Mouse (Mus musculus): ENCODE measurements around the gene Olfr316. TPM values are rescaled to one million over a fixed set of nuclear protein-coding genes. Genes with fewer than 3 reads are reported as not detected.

Olfr316 gene
- polyA plus RNA-seq, 1 experiment: not detected

- Histone ChIP-seq H3K27me3 (ENCODE audit: control insufficient read depth, insufficient read depth, low read length) (no peaks in the 10 kb centered on the region), H3K27ac (ENCODE audit: insufficient read depth, low read length) (no peak overlapping the region), H3K4me3 (replicated peaks; ENCODE audit: insufficient read depth, low read depth, low read length) (no peak overlapping the region), H3K4me1 (ENCODE audit: control insufficient read depth, insufficient read depth, low read length) (no peaks in the 10 kb centered on the region)
- TF ChIP-seq POLR2A (IDR thresholded peaks at IDR 0.05; ENCODE audit: borderline replicate concordance, insufficient read depth, low read length) (no peak), CTCF (IDR thresholded peaks at IDR 0.05; ENCODE audit: borderline replicate concordance, insufficient read depth, low read depth, low read length) (no peak)
- 95% methylated on average over 2 of the region's 2 CpGs for WGBS
- DNase-seq: no peak
These were observed 43.3 kb downstream of the Olfr316 start for GRCm38 (mm10) chr11:58795856-58796255.

GRCm38 (mm10) chr11:58796850-58797249 lies 44.3 kb downstream of the Olfr316 start:
- Histone ChIP-seq H3K4me3 (replicated peaks; ENCODE audit: insufficient read depth, low read depth, low read length) (no peak overlapping the region), H3K27ac (ENCODE audit: insufficient read depth, low read length) (no peak overlapping the region), H3K27me3 (ENCODE audit: control insufficient read depth, insufficient read depth, low read length) (no peaks in the 10 kb centered on the region), H3K4me1 (ENCODE audit: control insufficient read depth, insufficient read depth, low read length) (no peaks in the 10 kb centered on the region)
- DNase-seq: no peak
- 28% methylated on average over 7 of the region's 7 CpGs for WGBS
- TF ChIP-seq POLR2A (IDR thresholded peaks at IDR 0.05; ENCODE audit: borderline replicate concordance, insufficient read depth, low read length) (no peak), CTCF (IDR thresholded peaks at IDR 0.05; ENCODE audit: borderline replicate concordance, insufficient read depth, low read depth, low read length) (no peak)

GRCm38 (mm10) chr11:58799747-58800146 lies 47.2 kb downstream of the Olfr316 start:
- TF ChIP-seq CTCF (IDR thresholded peaks at IDR 0.05; ENCODE audit: borderline replicate concordance, insufficient read depth, low read depth, low read length): no peak
- TF ChIP-seq POLR2A (IDR thresholded peaks at IDR 0.05; ENCODE audit: borderline replicate concordance, insufficient read depth, low read length): no peak
- WGBS: 78% methylated on average over 5 of the region's 5 CpGs
- Histone ChIP-seq H3K4me3 (replicated peaks; ENCODE audit: insufficient read depth, low read depth, low read length) (no peak overlapping the region), H3K27ac (ENCODE audit: insufficient read depth, low read length) (no peak overlapping the region), H3K27me3 (ENCODE audit: control insufficient read depth, insufficient read depth, low read length) (no peaks in the 10 kb centered on the region), H3K4me1 (ENCODE audit: control insufficient read depth, insufficient read depth, low read length) (no peaks in the 10 kb centered on the region)
- no peak for DNase-seq

DNA sequence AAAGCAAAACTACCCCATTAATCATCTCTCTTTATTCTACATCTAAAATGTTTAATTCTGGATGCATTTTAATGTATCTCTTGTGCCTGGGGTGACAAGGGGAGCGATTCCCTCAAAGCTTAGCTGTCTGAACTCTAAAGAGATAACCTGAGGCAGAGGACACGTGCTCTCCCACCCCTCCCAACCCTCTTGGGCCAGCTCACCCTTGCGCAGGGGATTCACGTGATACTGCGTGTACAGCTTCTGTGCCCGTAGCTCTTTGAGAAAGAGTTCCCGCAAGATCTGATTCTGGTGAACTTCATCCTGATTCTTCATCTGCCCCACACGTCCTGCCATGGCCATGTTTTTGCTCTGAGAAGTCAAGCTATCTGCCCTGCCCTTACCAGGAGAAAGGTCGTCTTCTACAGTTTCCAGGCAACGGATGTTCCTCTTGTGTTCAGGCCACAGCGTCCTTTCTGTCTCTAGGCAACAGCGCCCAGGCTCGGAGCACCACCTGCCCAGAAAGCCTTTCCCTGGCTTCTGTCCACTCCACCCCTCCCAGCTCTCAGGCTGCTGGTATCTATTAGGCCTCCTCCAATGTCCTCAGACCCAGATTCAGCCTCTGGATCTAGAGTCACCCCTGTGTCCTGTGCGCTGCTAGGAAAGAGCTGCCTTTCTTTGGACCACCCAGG lies 49.2 kb downstream of the Olfr316 start, which contains the start of gene Fam183b:
Gene Fam183b (minus strand): TSS at position 403 of the 671 bp plus-strand sequence.
- 18% methylated on average over 14 of the region's 14 CpGs for WGBS
- no peaks in the 10 kb centered on the region for H3K4me1 ChIP-seq (ENCODE audit: control insufficient read depth, insufficient read depth, low read length)
- TF ChIP-seq CTCF (IDR thresholded peaks at IDR 0.05; ENCODE audit: borderline replicate concordance, insufficient read depth, low read depth, low read length) (no peak), POLR2A (IDR thresholded peaks at IDR 0.05; ENCODE audit: borderline replicate concordance, insufficient read depth, low read length) (no peak)
- no peaks in the 10 kb centered on the region for H3K27me3 ChIP-seq (ENCODE audit: control insufficient read depth, insufficient read depth, low read length)
- no peak within 1 kb of the TSS for H3K4me3 ChIP-seq (replicated peaks; ENCODE audit: insufficient read depth, low read depth, low read length)
- H3K27ac ChIP-seq (ENCODE audit: insufficient read depth, low read length): no peak within 1 kb of the TSS
- peak; percentile 13 to 22 for DNase-seq

- WGBS: 88% methylated on average over 4 of the region's 4 CpGs
- DNase-seq: no peak
- TF ChIP-seq POLR2A (IDR thresholded peaks at IDR 0.05; ENCODE audit: borderline replicate concordance, insufficient read depth, low read length): no peak
- TF ChIP-seq CTCF (IDR thresholded peaks at IDR 0.05; ENCODE audit: borderline replicate concordance, insufficient read depth, low read depth, low read length): no peak
- no peaks in the 10 kb centered on the region for H3K27me3 ChIP-seq (ENCODE audit: control insufficient read depth, insufficient read depth, low read length)
- H3K27ac ChIP-seq (ENCODE audit: insufficient read depth, low read length): no peak overlapping the region
- H3K4me1 ChIP-seq (ENCODE audit: control insufficient read depth, insufficient read depth, low read length): no peaks in the 10 kb centered on the region
- H3K4me3 ChIP-seq (replicated peaks; ENCODE audit: insufficient read depth, low read depth, low read length): no peak overlapping the region
These were observed 51.3 kb downstream of the Olfr316 start for GRCm38 (mm10) chr11:58803871-58804270.

DNA sequence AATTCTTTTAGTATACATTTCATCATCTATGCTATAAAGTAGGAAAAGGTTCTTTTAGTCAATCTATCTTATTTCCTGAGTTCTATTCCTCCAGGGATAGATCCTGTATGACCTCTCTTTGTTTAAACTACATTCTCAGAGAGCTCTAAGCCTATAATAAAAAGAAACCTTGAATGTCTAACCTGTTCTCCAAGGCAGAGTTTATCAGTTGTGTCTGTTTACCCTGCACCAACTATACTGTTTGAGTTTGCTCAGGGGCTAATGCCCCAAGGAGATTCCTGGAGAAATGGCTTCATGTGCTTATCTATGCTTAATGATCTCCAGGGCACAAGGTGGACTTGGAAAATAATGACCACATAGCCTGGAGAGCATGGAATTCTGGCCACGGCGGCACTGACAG lies 51.9 kb downstream of the Olfr316 start:
- no peak for DNase-seq
- no peaks in the 10 kb centered on the region for H3K27me3 ChIP-seq (ENCODE audit: control insufficient read depth, insufficient read depth, low read length)
- no peak overlapping the region for H3K4me3 ChIP-seq (replicated peaks; ENCODE audit: insufficient read depth, low read depth, low read length)
- 31% methylated on average over 2 of the region's 2 CpGs for WGBS
- H3K27ac ChIP-seq (ENCODE audit: insufficient read depth, low read length): no peak overlapping the region
- TF ChIP-seq POLR2A (IDR thresholded peaks at IDR 0.05; ENCODE audit: borderline replicate concordance, insufficient read depth, low read length) (no peak), CTCF (IDR thresholded peaks at IDR 0.05; ENCODE audit: borderline replicate concordance, insufficient read depth, low read depth, low read length) (no peak)
- no peaks in the 10 kb centered on the region for H3K4me1 ChIP-seq (ENCODE audit: control insufficient read depth, insufficient read depth, low read length)

Other genes with a start within 250 kb of the Olfr316 start
- not detected in 2 replicates for gene Olfr330, start 217.9 kb upstream of the Olfr316 start, polyA plus RNA-seq (2012; rRNA removed)
- gene Olfr329-ps, start 206.3 kb upstream of the Olfr316 start, polyA plus RNA-seq (2012; rRNA removed): not detected in 2 replicates
- gene Olfr328, start 197.1 kb upstream of the Olfr316 start, polyA plus RNA-seq (2012; rRNA removed): 0.07 and 0.11 TPM in 2 replicates
- 0.08 TPM in 1 of 2 replicates, not detected in the other for gene Olfr224, start 182.2 kb upstream of the Olfr316 start, polyA plus RNA-seq (2012; rRNA removed)
- not detected in 2 replicates for gene Olfr325, start 175.0 kb upstream of the Olfr316 start, polyA plus RNA-seq (2012; rRNA removed)
- gene Olfr324, start 157.6 kb upstream of the Olfr316 start, polyA plus RNA-seq (2012; rRNA removed): not detected in 2 replicates
- gene 2210407C18Rik, start 136.7 kb upstream of the Olfr316 start, polyA plus RNA-seq (2012; rRNA removed): not detected in 2 replicates
- not detected in 2 replicates for gene Olfr323, start 122.2 kb upstream of the Olfr316 start, polyA plus RNA-seq (2012; rRNA removed)
- gene Trim58, start 112.3 kb upstream of the Olfr316 start, polyA plus RNA-seq (2012; rRNA removed): 0.28 and 0.29 TPM in 2 replicates
- not detected in 2 replicates for gene Olfr322, start 94.0 kb upstream of the Olfr316 start, polyA plus RNA-seq (2012; rRNA removed)
- not detected in 2 replicates for gene Olfr320, start 71.6 kb upstream of the Olfr316 start, polyA plus RNA-seq (2012; rRNA removed)
- gene Olfr319, start 53.6 kb upstream of the Olfr316 start, polyA plus RNA-seq (2012; rRNA removed): not detected in 2 replicates
- not detected in 2 replicates for gene Olfr318, start 28.7 kb upstream of the Olfr316 start, polyA plus RNA-seq (2012; rRNA removed)
- gene Olfr317, start 13.5 kb upstream of the Olfr316 start, polyA plus RNA-seq (2012; rRNA removed): 0.03 TPM in 1 of 2 replicates, not detected in the other
- gene Olfr315, start 20.5 kb downstream of the Olfr316 start, polyA plus RNA-seq (2012; rRNA removed): not detected in 2 replicates
- not detected in 2 replicates for gene Olfr314, start 30.2 kb downstream of the Olfr316 start, polyA plus RNA-seq (2012; rRNA removed)
- 1.5 and 1.6 TPM in 2 replicates for gene Fam183b, start 49.2 kb downstream of the Olfr316 start, polyA plus RNA-seq (2012; rRNA removed)
- not detected in 2 replicates for gene Olfr313, start 62.3 kb downstream of the Olfr316 start, polyA plus RNA-seq (2012; rRNA removed)
- gene Olfr312, start 76.5 kb downstream of the Olfr316 start, polyA plus RNA-seq (2012; rRNA removed): not detected in 2 replicates
- not detected in 2 replicates for gene Olfr311, start 86.5 kb downstream of the Olfr316 start, polyA plus RNA-seq (2012; rRNA removed)
- 22.5 and 24.5 TPM in 2 replicates for gene Gm12258, start 94.4 kb downstream of the Olfr316 start, polyA plus RNA-seq (2012; rRNA removed)
- gene 2810021J22Rik, start 114.5 kb downstream of the Olfr316 start, polyA plus RNA-seq (2012; rRNA removed): 6.7 and 8.0 TPM in 2 replicates
- 5.4 and 6.3 TPM in 2 replicates for gene Zfp39, start 151.5 kb downstream of the Olfr316 start, polyA plus RNA-seq (2012; rRNA removed)
- not detected in 2 replicates for gene Btnl10, start 165.2 kb downstream of the Olfr316 start, polyA plus RNA-seq (2012; rRNA removed)
- 578 and 589 TPM in 2 replicates for gene Rnf187, start 186.2 kb downstream of the Olfr316 start, polyA plus RNA-seq (2012; rRNA removed)
- gene Hist3h2ba, start 196.2 kb downstream of the Olfr316 start, polyA plus RNA-seq (2012; rRNA removed): 154 and 186 TPM in 2 replicates
- 41.3 and 43.2 TPM in 2 replicates for gene Hist3h2a, start 202.0 kb downstream of the Olfr316 start, polyA plus RNA-seq (2012; rRNA removed)
- gene Trim17, start 202.0 kb downstream of the Olfr316 start, polyA plus RNA-seq (2012; rRNA removed): 3.5 and 4.8 TPM in 2 replicates
- gene Trim11, start 225.4 kb downstream of the Olfr316 start, polyA plus RNA-seq (2012; rRNA removed): 25.3 and 27.5 TPM in 2 replicates

Data from cerebellum, adult 2 months (tissue).